Mouse (Mus musculus) neural tube, embryonic 15.5 days (tissue): Measurements from ENCODE around the gene Upb1. TPM values are rescaled to one million over a fixed set of nuclear protein-coding genes. Genes with fewer than 3 reads are reported as not detected.

Experiments
- ATAC-seq: fragments of 200-750 bp; cut with Nextera tagmentation; 2 replicates; pipeline ENCODE4 v1.8.0; 2017; ENCODE audit warnings: mild to moderate bottlenecking, moderate TSS enrichment, moderate library complexity; ENCODE audit not compliant: low FRiP score
- H3K27ac ChIP-seq: fragments of 300-500 bp; sonication (generic); replicated peaks from 2 replicates; pipeline ENCODE4 v1.5.1; 2015; ENCODE audit warnings: mild to moderate bottlenecking, inconsistent platforms
- H3K27me3 ChIP-seq: fragments of 300-500 bp; sonication (generic); replicated peaks from 2 replicates; pipeline ENCODE4 v1.6.1; 2015; ENCODE audit warnings: inconsistent platforms
- H3K36me3 ChIP-seq: fragments of 300-500 bp; sonication (generic); 2 replicates; pipeline ENCODE4 v1.6.1; 2015; ENCODE audit warnings: inconsistent platforms
- H3K4me1 ChIP-seq: fragments of 300-500 bp; sonication (generic); 2 replicates; pipeline ENCODE4 v1.6.1; 2015; ENCODE audit warnings: inconsistent platforms
- H3K4me2 ChIP-seq: fragments of 300-500 bp; sonication (generic); 2 replicates; pipeline ENCODE4 v1.6.1; 2015; ENCODE audit warnings: inconsistent platforms, mild to moderate bottlenecking, moderate library complexity
- H3K4me3 ChIP-seq: fragments of 300-500 bp; sonication (generic); replicated peaks from 2 replicates; pipeline ENCODE4 v1.5.1; 2015; ENCODE audit warnings: mild to moderate bottlenecking, inconsistent platforms
- H3K9ac ChIP-seq: fragments of 300-500 bp; sonication (generic); replicated peaks from 2 replicates; pipeline ENCODE4 v1.6.1; 2015; ENCODE audit warnings: mild to moderate bottlenecking, inconsistent platforms
- H3K9me3 ChIP-seq: fragments of 300-500 bp; sonication (generic); replicated peaks from 2 replicates; pipeline ENCODE4 v1.6.1; 2016; ENCODE audit warnings: inconsistent platforms
- WGBS: fragments of 180-500 bp; shearing (Covaris S2); methylation state at CpG from one replicate; pipeline ENCODE4 v1.1.7; 2015; ENCODE audit warnings: mixed read lengths; 5-methylcytosine and 5-hydroxymethylcytosine counted together
- polyA plus RNA-seq: library from polyadenylated mRNA; unstranded; fragments of >200 nt; fragmentation: Nextera tagmentation; extraction: Ambion mirVana; gene quantifications from 2 replicates; pipeline ENCODE4 v1.2.1, GENCODE M21; 2015

Gene Upb1
- polyA plus RNA-seq, 1 experiment from 2014 or later: 0.23 TPM

- 0 out of 2 replicates have a peak, but pooled peaks cover 5% of the 10 kb centered on the region for H3K9me3 ChIP-seq
- no peaks in the 10 kb centered on the region for H3K4me1 ChIP-seq
- H3K9ac ChIP-seq: no peak overlapping the region
- no peaks in the 10 kb centered on the region for H3K36me3 ChIP-seq
- no peak for ATAC-seq
- H3K4me3 ChIP-seq: no peak overlapping the region
- no peak overlapping the region for H3K27ac ChIP-seq
- H3K4me2 ChIP-seq: no peak overlapping the region
- WGBS: 73% methylated on average over 13 of the region's 13 CpGs
- no peaks in the 10 kb centered on the region for H3K27me3 ChIP-seq
Measured at GRCm38 (mm10) chr10:75428049-75429003, 27.4 kb downstream of the Upb1 start.

DNA sequence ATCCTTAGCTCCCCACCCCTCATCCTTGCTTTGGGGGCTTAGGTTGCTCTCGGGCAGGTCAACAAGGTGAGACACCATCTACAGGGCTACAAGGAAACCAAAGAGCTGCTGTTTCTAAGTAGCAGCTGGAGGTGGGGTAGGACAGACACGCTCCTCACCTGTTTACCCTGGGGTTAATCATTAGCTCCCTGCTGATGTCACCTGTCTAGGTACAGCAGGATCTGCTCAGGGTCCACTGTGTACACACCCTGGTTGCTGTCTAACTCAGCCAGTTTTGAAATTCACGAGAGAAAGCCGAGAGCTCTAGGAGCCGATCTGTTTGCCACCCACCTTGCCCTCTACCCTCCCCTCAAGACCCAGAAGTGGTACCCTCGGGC is 28.1 kb downstream of the Upb1 start:
- ATAC-seq: no peak
- Histone ChIP-seq H3K4me2 (no peak overlapping the region), H3K9me3 (0 out of 2 replicates have a peak, but pooled peaks cover 5% of the 10 kb centered on the region), H3K27ac (no peak overlapping the region), H3K9ac (no peak overlapping the region), H3K27me3 (no peaks in the 10 kb centered on the region), H3K4me3 (no peak overlapping the region), H3K36me3 (no peaks in the 10 kb centered on the region), H3K4me1 (no peaks in the 10 kb centered on the region)
- 93% methylated on average over 6 of the region's 6 CpGs for WGBS

GRCm38 (mm10) chr10:75429522-75430146 is 28.7 kb downstream of the Upb1 start:
- no peak for ATAC-seq
- H3K4me2 ChIP-seq: no peak overlapping the region
- no peak overlapping the region for H3K27ac ChIP-seq
- H3K36me3 ChIP-seq: no peaks in the 10 kb centered on the region
- H3K4me1 ChIP-seq: no peaks in the 10 kb centered on the region
- no peak overlapping the region for H3K4me3 ChIP-seq
- no peaks in the 10 kb centered on the region for H3K27me3 ChIP-seq
- no peak overlapping the region for H3K9ac ChIP-seq
- H3K9me3 ChIP-seq: 0 out of 2 replicates have a peak, but pooled peaks cover 5% of the 10 kb centered on the region
- WGBS: 88% methylated on average over 7 of the region's 7 CpGs

- WGBS: 93% methylated on average over 5 of the region's 5 CpGs
Measured at GRCm38 (mm10) chr10:75430147-75430537, 29.2 kb downstream of the Upb1 start.

GRCm38 (mm10) chr10:75430633-75431032 is 29.7 kb downstream of the Upb1 start:
- H3K27ac ChIP-seq: no peak overlapping the region
- no peak overlapping the region for H3K4me3 ChIP-seq
- H3K9me3 ChIP-seq: 0 out of 2 replicates have a peak, but pooled peaks cover 5% of the 10 kb centered on the region
- WGBS: 96% methylated on average over 6 of the region's 6 CpGs
- no peaks in the 10 kb centered on the region for H3K4me1 ChIP-seq
- no peak for ATAC-seq
- H3K4me2 ChIP-seq: no peak overlapping the region
- H3K9ac ChIP-seq: no peak overlapping the region
- H3K36me3 ChIP-seq: no peaks in the 10 kb centered on the region
- H3K27me3 ChIP-seq: no peaks in the 10 kb centered on the region

More at GRCm38 (mm10) chr10:75430147-75430537, 29.2 kb downstream of the Upb1 start:
- H3K9ac ChIP-seq: no peak overlapping the region
- no peak overlapping the region for H3K4me3 ChIP-seq
- H3K36me3 ChIP-seq: no peaks in the 10 kb centered on the region
- H3K4me1 ChIP-seq: no peaks in the 10 kb centered on the region
- no peak for ATAC-seq
- no peak overlapping the region for H3K27ac ChIP-seq
- no peak overlapping the region for H3K4me2 ChIP-seq
- no peaks in the 10 kb centered on the region for H3K27me3 ChIP-seq
- H3K9me3 ChIP-seq: 0 out of 2 replicates have a peak, but pooled peaks cover 5% of the 10 kb centered on the region

DNA sequence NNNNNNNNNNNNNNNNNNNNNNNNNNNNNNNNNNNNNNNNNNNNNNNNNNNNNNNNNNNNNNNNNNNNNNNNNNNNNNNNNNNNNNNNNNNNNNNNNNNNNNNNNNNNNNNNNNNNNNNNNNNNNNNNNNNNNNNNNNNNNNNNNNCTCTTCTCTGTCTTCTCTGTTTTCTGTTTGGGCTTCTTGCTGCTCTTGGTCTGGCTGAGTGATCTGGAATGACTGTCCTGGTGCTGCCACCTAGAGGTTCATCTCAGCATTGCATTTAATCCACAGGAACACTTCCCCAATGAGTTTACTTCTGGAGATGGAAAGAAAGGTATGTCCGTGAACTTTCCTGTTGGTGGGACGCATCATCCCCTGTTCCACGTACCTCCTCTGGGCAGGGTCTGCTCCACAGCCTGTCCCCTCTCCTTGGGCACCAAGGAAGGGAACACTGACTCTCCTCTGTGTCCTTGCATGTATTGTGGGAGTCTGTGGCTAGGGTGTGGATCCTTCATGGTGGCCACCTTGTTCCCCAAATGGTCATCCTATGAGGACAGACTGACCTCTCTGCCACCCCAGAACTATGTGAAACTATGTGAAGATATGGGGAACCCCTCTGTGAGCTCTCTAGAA is 35.8 kb downstream of the Upb1 start:
- Histone ChIP-seq H3K27ac (no peak overlapping the region), H3K4me3 (no peak overlapping the region), H3K27me3 (no peaks in the 10 kb centered on the region), H3K36me3 (no peaks in the 10 kb centered on the region), H3K4me2 (no peak overlapping the region), H3K9ac (no peak overlapping the region), H3K4me1 (0 out of 2 replicates have a peak, but pooled peaks cover 6% of the 10 kb centered on the region), H3K9me3 (no peaks in the 10 kb centered on the region)
- 35% methylated on average over 3 of the region's 3 CpGs for WGBS
- ATAC-seq: peak; percentile 49; the same call in 1 of the 2 replicates

- Histone ChIP-seq H3K4me2 (no peak overlapping the region), H3K9me3 (no peaks in the 10 kb centered on the region), H3K27ac (no peak overlapping the region), H3K27me3 (no peaks in the 10 kb centered on the region), H3K4me3 (no peak overlapping the region), H3K9ac (no peak overlapping the region), H3K4me1 (0 out of 2 replicates have a peak, but pooled peaks cover 6% of the 10 kb centered on the region), H3K36me3 (no peaks in the 10 kb centered on the region)
- no peak for ATAC-seq
- WGBS: 100% methylated on average over 1 of the region's 1 CpGs
Measured at GRCm38 (mm10) chr10:75437284-75437683, 36.4 kb downstream of the Upb1 start.

GRCm38 (mm10) chr10:75438132-75438810 is 37.4 kb downstream of the Upb1 start:
- H3K27ac ChIP-seq: peak overlapping the region; percentile 58; the same call in 1 of the 2 replicates
- H3K36me3 ChIP-seq: no peaks in the 10 kb centered on the region
- H3K4me2 ChIP-seq: no peak overlapping the region
- no peak overlapping the region for H3K4me3 ChIP-seq
- H3K27me3 ChIP-seq: no peaks in the 10 kb centered on the region
- no peaks in the 10 kb centered on the region for H3K9me3 ChIP-seq
- H3K9ac ChIP-seq: no peak overlapping the region
- 0 out of 2 replicates have a peak, but pooled peaks cover 6% of the 10 kb centered on the region for H3K4me1 ChIP-seq
- ATAC-seq: peak; percentile 71
- WGBS: 47% methylated on average over 13 of the region's 13 CpGs

DNA sequence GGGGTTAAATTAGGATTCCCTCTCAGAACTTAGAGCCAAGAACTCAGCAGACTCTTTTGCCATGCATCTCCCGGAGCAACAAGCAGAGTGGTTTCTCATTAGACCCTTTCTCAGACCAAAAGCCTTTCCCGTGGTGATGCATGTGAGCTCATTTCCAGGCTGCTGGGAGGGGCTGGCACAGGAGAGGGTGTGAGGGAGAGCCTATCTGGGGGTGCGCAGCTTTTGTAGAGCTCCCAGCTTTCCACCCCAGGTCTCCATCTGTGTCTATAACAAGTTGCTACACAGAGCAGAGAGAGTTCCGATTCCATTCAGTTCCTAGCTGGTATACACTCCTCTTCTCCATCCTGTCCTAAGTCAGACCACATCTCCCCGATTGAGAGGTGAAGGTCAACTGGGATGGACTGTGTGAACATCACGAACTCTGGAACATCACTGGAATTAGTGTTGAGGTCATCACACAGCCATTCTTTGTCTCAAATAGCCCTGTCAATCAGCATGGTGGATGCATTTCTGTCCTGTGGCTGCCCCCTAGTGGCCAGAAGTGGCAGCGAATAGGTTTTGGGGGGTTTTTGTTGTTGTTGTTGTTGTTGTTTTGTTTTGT is 38.4 kb downstream of the Upb1 start:
- Histone ChIP-seq H3K36me3 (no peaks in the 10 kb centered on the region), H3K4me1 (peaks cover 8% of the 10 kb centered on the region; the same call in 1 of the 2 replicates), H3K27ac (peak overlapping the region; percentile 39; the same call in 1 of the 2 replicates), H3K9me3 (no peaks in the 10 kb centered on the region), H3K9ac (no peak overlapping the region), H3K4me2 (no peak overlapping the region), H3K27me3 (no peaks in the 10 kb centered on the region), H3K4me3 (no peak overlapping the region)
- ATAC-seq: 0 out of 2 replicates have a peak, but pooled peaks have one; percentile 25
- 48% methylated on average over 7 of the region's 7 CpGs for WGBS

DNA sequence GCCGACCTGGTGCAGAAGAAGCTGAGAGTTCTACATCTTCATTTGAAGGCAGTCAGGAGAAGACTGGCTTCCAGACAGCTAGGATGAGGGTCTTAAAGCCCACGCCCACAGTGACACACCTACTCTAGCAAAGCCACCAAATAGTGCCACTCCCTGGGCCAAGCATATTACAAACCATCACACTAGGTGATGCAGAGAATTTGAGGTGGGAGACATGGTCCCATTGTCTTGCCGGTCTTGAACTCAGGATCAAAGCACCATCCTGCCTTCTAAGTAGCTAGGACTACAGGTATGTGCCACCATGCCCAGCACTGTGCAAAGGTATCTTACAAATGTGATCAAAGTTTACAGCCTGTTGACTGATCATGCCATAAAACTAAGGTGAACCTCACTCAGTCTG is 39.8 kb downstream of the Upb1 start:
- Histone ChIP-seq H3K4me1 (peaks cover 11% of the 10 kb centered on the region; the same call in 1 of the 2 replicates), H3K4me2 (no peak overlapping the region), H3K9ac (no peak overlapping the region), H3K36me3 (no peaks in the 10 kb centered on the region), H3K27me3 (no peaks in the 10 kb centered on the region), H3K4me3 (no peak overlapping the region), H3K27ac (no peak overlapping the region), H3K9me3 (no peaks in the 10 kb centered on the region)
- 94% methylated on average over 3 of the region's 3 CpGs for WGBS
- ATAC-seq: no peak

GRCm38 (mm10) chr10:75441800-75442199 is 40.9 kb downstream of the Upb1 start:
- Histone ChIP-seq H3K4me1 (peaks cover 11% of the 10 kb centered on the region; the same call in 1 of the 2 replicates), H3K9me3 (no peaks in the 10 kb centered on the region), H3K27me3 (no peaks in the 10 kb centered on the region), H3K36me3 (no peaks in the 10 kb centered on the region), H3K4me2 (no peak overlapping the region), H3K9ac (no peak overlapping the region), H3K4me3 (no peak overlapping the region), H3K27ac (no peak overlapping the region)
- no peak for ATAC-seq
- 82% methylated on average over 4 of the region's 4 CpGs for WGBS
